Mouse (Mus musculus) cerebellum, adult 9-10 months (tissue): ENCODE results near the gene Cmpk2.
"Not testable (repeated sequence)": the region's sequence is repeated elsewhere in the genome, so short reads cannot be mapped to it uniquely, and the experiment has no call there.

Experiments
- DNase-seq: peaks from one replicate; pipeline ENCODE4 v3.0.0; 2022

Cmpk2 gene

GRCm38 (mm10) chr12:26485738-26486580 lies 17.0 kb downstream of the Cmpk2 start:
- DNase-seq = not testable (repeated sequence)

GRCm38 (mm10) chr12:26487874-26488616 lies 19.0 kb downstream of the Cmpk2 start:
- DNase-seq = no peak

- DNase-seq = no peak
Measured at GRCm38 (mm10) chr12:26488617-26489274, 19.7 kb downstream of the Cmpk2 start.

- no peak for DNase-seq
Measured at GRCm38 (mm10) chr12:26489942-26490341, 20.9 kb downstream of the Cmpk2 start.

DNA sequence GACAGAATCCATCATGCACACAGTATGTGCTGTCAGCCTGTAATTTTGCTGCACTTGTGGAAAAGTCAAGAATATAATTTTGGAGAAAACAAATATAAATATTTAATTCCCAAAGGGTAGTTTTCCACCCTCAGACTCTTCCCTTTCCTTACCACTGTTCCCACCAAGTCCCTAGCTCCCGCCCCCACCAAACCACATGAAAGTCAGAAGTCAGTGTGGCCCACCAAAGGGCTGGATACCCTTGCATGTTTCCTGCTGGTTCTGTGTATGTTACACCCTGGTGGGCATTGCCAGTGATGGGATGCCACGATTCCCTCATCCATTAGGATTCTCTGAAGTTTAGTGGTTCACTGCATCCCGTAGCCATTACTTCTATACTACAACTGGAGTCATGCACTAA lies 32.0 kb downstream of the Cmpk2 start:
- no peak for DNase-seq

GRCm38 (mm10) chr12:26510971-26511370 lies 42.0 kb downstream of the Cmpk2 start:
- DNase-seq = no peak

DNA sequence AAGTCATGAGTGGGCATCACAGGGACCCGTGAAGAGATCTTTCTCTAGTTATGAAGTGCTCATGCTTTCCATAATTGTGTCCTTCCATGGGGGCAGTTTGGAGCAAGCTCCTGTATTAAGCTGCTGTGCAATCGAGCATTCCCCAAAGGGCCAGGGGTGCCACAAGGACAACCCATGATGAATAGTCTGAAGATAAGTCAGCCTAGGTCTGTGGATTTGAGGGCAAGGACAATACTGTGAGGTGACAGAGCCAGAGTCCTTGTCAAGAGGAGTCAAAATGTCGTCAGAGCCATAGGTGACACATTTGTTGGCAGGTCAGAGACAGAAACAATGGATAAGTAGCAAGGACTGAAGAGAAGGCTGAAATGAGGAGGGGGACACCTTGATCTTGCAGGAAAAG lies 49.2 kb downstream of the Cmpk2 start:
- DNase-seq = no peak

DNA sequence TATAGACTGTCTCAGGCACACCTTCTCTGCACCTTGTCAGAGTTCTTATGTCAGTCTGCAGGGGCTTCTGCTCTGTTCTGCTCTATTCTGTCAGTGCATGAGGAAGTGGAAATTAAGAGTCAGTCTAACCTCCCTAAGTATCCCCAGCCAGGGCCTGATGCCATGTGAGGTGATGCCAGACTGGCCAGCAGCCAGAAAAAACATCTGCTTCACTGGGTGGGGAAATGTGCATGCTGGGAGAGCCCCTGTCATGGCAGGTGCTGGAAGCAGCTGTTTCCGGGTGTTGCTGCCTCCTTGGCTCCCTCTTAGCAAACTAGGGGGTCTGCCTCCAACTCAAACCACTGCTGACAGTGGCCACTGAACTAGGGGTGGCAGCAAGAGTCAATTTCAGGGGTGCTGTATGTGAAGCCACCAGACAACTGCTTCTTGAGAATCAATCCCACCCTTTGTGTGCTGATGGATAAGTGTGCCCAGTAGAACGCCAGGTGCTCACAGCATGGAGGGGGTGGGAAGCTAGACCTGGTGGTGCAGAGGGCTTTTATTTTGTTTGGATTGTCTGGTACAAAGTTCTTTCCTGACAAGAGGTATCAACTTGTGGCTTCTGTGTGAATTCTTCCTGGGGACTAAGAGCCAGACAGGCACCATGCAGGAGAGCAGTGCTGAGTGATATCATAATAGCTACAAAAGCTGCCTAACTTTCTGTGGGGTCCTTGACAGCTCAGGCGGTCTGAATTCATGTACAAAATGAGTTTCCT lies 56.1 kb downstream of the Cmpk2 start:
- no peak for DNase-seq

- no peak for DNase-seq
Measured at GRCm38 (mm10) chr12:26525698-26526026, 56.7 kb downstream of the Cmpk2 start.
